Comparison of ENCODE assay signal across 7 mouse cellular contexts in the genomic region with DNA sequence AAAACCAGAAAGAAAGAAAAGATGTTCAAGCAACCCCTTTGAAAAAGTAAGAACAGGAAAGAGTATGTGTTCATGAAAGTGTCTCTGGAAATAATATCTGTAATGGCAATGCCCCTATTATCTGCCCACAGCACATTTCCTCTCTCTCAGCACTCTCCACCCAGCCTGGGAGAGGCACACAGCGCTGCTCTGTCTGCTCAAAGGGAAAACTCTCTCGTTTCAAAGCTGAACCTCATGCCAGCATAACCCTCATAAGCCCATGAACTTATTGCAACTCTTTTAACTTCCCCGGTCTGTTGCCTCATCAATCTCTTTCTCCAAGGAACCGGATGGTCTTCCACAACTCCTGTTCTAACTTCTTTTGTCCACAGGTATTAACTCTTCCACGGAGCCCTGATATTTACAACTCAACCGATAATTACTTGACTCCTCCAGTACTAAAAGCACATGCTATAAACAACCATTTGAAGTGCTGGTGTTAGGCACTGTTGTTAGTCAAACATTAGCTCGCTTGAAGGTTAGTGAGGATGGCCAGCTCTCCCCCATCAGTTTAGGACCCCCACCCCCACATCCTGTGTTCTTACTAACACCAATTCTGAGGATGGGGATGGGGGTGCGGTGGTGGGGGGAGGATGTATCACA. TPM values are rescaled to one million over a fixed set of nuclear protein-coding genes. Genes with fewer than 3 reads are reported as not detected.
DNase-seq lines count a peak whose midpoint lies in the region; ATAC-seq and TF ChIP-seq lines count a peak whose summit lies in the region.

No protein-coding gene starts in this region.

- peak; percentile 83 for ATAC-seq in G1E (ENCODE audit: extremely low read depth, insufficient number of reproducible peaks, low FRiP score, poor library complexity, severe bottlenecking)
- no peak for ATAC-seq in hindbrain, embryonic 12.5 days (ENCODE audit: low FRiP score)
- ATAC-seq in megakaryocyte progenitor cell, adult 5-6 weeks (replicated peaks; ENCODE audit: poor library complexity) = peak; percentile 90

- H3K27me3 ChIP-seq in G1E (ENCODE audit: insufficient read depth, low read length) = no peaks in the 10 kb centered on the region
- H3K27me3 ChIP-seq in hindbrain, embryonic 12.5 days = no peaks in the 10 kb centered on the region

- no peak overlapping the region for H3K4me3 ChIP-seq in G1E (ENCODE audit: low read depth, low read length)
- H3K4me3 ChIP-seq in hindbrain, embryonic 12.5 days = no peak overlapping the region

- peak overlapping the region; percentile 44; the same call in 1 of the 2 replicates for H3K27ac ChIP-seq in hindbrain, embryonic 12.5 days

- H3K9me3 ChIP-seq in G1E (replicated peaks) = no peaks in the 10 kb centered on the region
- no peaks in the 10 kb centered on the region for H3K9me3 ChIP-seq in hindbrain, embryonic 12.5 days (replicated peaks)

- WGBS in hindbrain, embryonic 12.5 days = 32% methylated on average over 8 of the region's 8 CpGs

- peaks cover 32% of the 10 kb centered on the region for H3K36me3 ChIP-seq in G1E (replicated peaks)
- no peaks in the 10 kb centered on the region for H3K36me3 ChIP-seq in hindbrain, embryonic 12.5 days

- no peak overlapping the region for H3K9ac ChIP-seq in hindbrain, embryonic 12.5 days

- H3K4me1 ChIP-seq in G1E (ENCODE audit: insufficient read depth, low read depth, low read length) = peaks cover 52% of the 10 kb centered on the region
- peaks cover 22% of the 10 kb centered on the region for H3K4me1 ChIP-seq in hindbrain, embryonic 12.5 days

- no peak for TF ChIP-seq CTCF in G1E (IDR thresholded peaks at IDR 0.05; ENCODE audit: low read depth, low read length)

- no peak overlapping the region; the same call in 1 of the 2 replicates for H3K4me2 ChIP-seq in hindbrain, embryonic 12.5 days (replicated peaks)

- DNase-seq in G1E (ENCODE audit: low spot score) (peak; percentile 25), MEL-GATA-1-ER (ENCODE audit: extremely low read depth, low read depth) (peak; percentile 92)
- no peak for DNase-seq in thymus, postnatal 0 days (ENCODE audit: low spot score)
- no peak for DNase-seq in frontal cortex, postnatal 36 days (ENCODE audit: low spot score in 2 of 2)
- no peak for DNase-seq in thymus, adult 18-20 months

RNA-seq across cellular contexts. Expression of gene Tom1l1, which starts 23.7 kb away (rescaled TPM):
- total RNA-seq in G1E (2014; fragmentation: Nextera tagmentation) = 36.5 and 75.4 TPM in 2 replicates
- total RNA-seq in G1E (2017) = 39.2 and 43.2 TPM in 2 replicates
- 1.0 and 2.0 TPM in 2 replicates for polyA plus RNA-seq in G1E (2012)
- polyA plus RNA-seq in hindbrain, embryonic 12.5 days (2016; fragmentation: Nextera tagmentation; extraction: Ambion mirVana) = 15.5 and 17.0 TPM in 2 replicates
- 7.9 and 10.2 TPM in 2 replicates for total RNA-seq in megakaryocyte progenitor cell, adult 5-6 weeks (2015)
- total RNA-seq in megakaryocyte progenitor cell, adult 5-6 weeks (2017) = 9.8 and 15.6 TPM in 2 replicates
- 9.2 and 9.9 TPM in 2 replicates for polyA plus RNA-seq in thymus, postnatal 0 days (2015; fragmentation: Nextera tagmentation; extraction: Ambion mirVana)

RNA-seq across cellular contexts. Expression of gene Cox11, which starts 26.5 kb away (rescaled TPM):
- total RNA-seq in G1E (2014; fragmentation: Nextera tagmentation) = 18.3 and 22.7 TPM in 2 replicates
- 19.2 and 26.9 TPM in 2 replicates for total RNA-seq in G1E (2017)
- 11.6 and 15.6 TPM in 2 replicates for polyA plus RNA-seq in G1E (2012)
- 39.2 and 47.1 TPM in 2 replicates for polyA plus RNA-seq in hindbrain, embryonic 12.5 days (2016; fragmentation: Nextera tagmentation; extraction: Ambion mirVana)
- 29.9 and 35.5 TPM in 2 replicates for total RNA-seq in megakaryocyte progenitor cell, adult 5-6 weeks (2015)
- total RNA-seq in megakaryocyte progenitor cell, adult 5-6 weeks (2017) = 15.5 and 17.2 TPM in 2 replicates
- 23.2 and 31.1 TPM in 2 replicates for polyA plus RNA-seq in thymus, postnatal 0 days (2015; fragmentation: Nextera tagmentation; extraction: Ambion mirVana)

RNA-seq across cellular contexts. Expression of gene Stxbp4, which starts 26.6 kb away (rescaled TPM):
- total RNA-seq in G1E (2014; fragmentation: Nextera tagmentation) (23.5 and 25.2 TPM in 2 replicates), G1E (2017) (6.2 and 8.2 TPM in 2 replicates)
- 0.22 and 0.28 TPM in 2 replicates for polyA plus RNA-seq in G1E (2012)
- polyA plus RNA-seq in hindbrain, embryonic 12.5 days (2016; fragmentation: Nextera tagmentation; extraction: Ambion mirVana) = 37.6 and 38.6 TPM in 2 replicates
- 5.0 and 7.4 TPM in 2 replicates for total RNA-seq in megakaryocyte progenitor cell, adult 5-6 weeks (2015)
- 2.7 and 4.4 TPM in 2 replicates for total RNA-seq in megakaryocyte progenitor cell, adult 5-6 weeks (2017)
- polyA plus RNA-seq in thymus, postnatal 0 days (2015; fragmentation: Nextera tagmentation; extraction: Ambion mirVana) = 6.3 and 7.2 TPM in 2 replicates

Comparison
In these comparisons a context has a peak if more than half of its experiments do, and no peak if none do; other contexts are left out.
1. DNase-seq: peak in G1E (single experiment) and MEL-GATA-1-ER (single experiment); none in thymus, postnatal 0 days (single experiment), frontal cortex, postnatal 36 days (0 of 2) and thymus, adult 18-20 months (0 of 2).